Mouse (Mus musculus) embryonic facial prominence, embryonic 14.5 days (tissue): ENCODE results near the gene Txndc2. TPM values are rescaled to one million over a fixed set of nuclear protein-coding genes. Genes with fewer than 3 reads are reported as not detected.

ENCODE experiments used
- ATAC-seq: fragments of 200-750 bp; cut with Nextera tagmentation; 2 replicates; pipeline ENCODE4 v1.8.0; 2017; ENCODE audit warnings: low read depth, moderate number of reproducible peaks, moderate TSS enrichment
- DNase-seq: peaks from one replicate; pipeline ENCODE4 v3.0.0-alpha.2; 2015; ENCODE audit warnings: low spot score
- H3K27ac ChIP-seq: fragments of 300-500 bp; sonication (generic); replicated peaks from 2 replicates; pipeline ENCODE4 v1.5.1; 2014; ENCODE audit warnings: low read depth, mild to moderate bottlenecking, low read length, moderate library complexity
- H3K27me3 ChIP-seq: fragments of 300-500 bp; sonication (generic); replicated peaks from 2 replicates; pipeline ENCODE4 v1.6.1; 2014; ENCODE audit warnings: low read length; ENCODE audit not compliant: control insufficient read depth, insufficient read depth
- H3K36me3 ChIP-seq: fragments of 300-500 bp; sonication (generic); 2 replicates; pipeline ENCODE4 v1.6.1; 2014; ENCODE audit warnings: low read length, mixed read lengths; ENCODE audit not compliant: control insufficient read depth, insufficient read depth
- H3K4me1 ChIP-seq: fragments of 300-500 bp; sonication (generic); 2 replicates; pipeline ENCODE4 v1.6.1; 2014; ENCODE audit warnings: antibody characterized with exemption, low read length; ENCODE audit not compliant: control insufficient read depth, insufficient read depth
- H3K4me2 ChIP-seq: fragments of 300-500 bp; sonication (generic); 2 replicates; pipeline ENCODE4 v1.6.1; 2014; ENCODE audit warnings: low read depth, mild to moderate bottlenecking, low read length, moderate library complexity, mixed read lengths
- H3K4me3 ChIP-seq: fragments of 300-500 bp; sonication (generic); 2 replicates; pipeline ENCODE4 v1.5.1; 2014; ENCODE audit warnings: low read depth, mild to moderate bottlenecking, low read length
- H3K9ac ChIP-seq: fragments of 300-500 bp; sonication (generic); 2 replicates; pipeline ENCODE4 v1.6.1; 2014; ENCODE audit warnings: low read depth, mild to moderate bottlenecking, low read length, moderate library complexity, mixed read lengths
- H3K9me3 ChIP-seq: fragments of 300-500 bp; sonication (generic); 2 replicates; pipeline ENCODE4 v1.6.1; 2016; ENCODE audit warnings: low read length; ENCODE audit not compliant: control insufficient read depth
- WGBS: fragments of 180-500 bp; shearing (Covaris S2); extraction: QIAGEN DNeasy Blood & Tissue Kit; methylation state at CpG from one replicate; pipeline ENCODE4 v1.1.7; 2014; 5-methylcytosine and 5-hydroxymethylcytosine counted together
- polyA plus RNA-seq: library from polyadenylated mRNA; unstranded; fragments of >200 nt; fragmentation: Nextera tagmentation; extraction: Ambion mirVana; gene quantifications from 2 replicates; pipeline ENCODE4 v1.2.1, GENCODE M21; 2014

Txndc2 gene
- polyA plus RNA-seq, 1 experiment from 2014 or later, result not detected

- ATAC-seq (no peak), DNase-seq (no peak)
- 84% methylated on average over 9 of the region's 9 CpGs for WGBS
- H3K4me1 ChIP-seq, result peaks cover 3% of the 10 kb centered on the region
- H3K27ac ChIP-seq, result no peak overlapping the region
- H3K27me3 ChIP-seq, result no peaks in the 10 kb centered on the region
- no peaks in the 10 kb centered on the region for H3K9me3 ChIP-seq
- no peak overlapping the region for H3K4me2 ChIP-seq
- no peak overlapping the region for H3K4me3 ChIP-seq
- no peak overlapping the region for H3K9ac ChIP-seq
- 0 out of 2 replicates have a peak, but pooled peaks cover 4% of the 10 kb centered on the region for H3K36me3 ChIP-seq
Observed at GRCm38 (mm10) chr17:65648371-65649174, 6.6 kb upstream of the Txndc2 start.

DNA sequence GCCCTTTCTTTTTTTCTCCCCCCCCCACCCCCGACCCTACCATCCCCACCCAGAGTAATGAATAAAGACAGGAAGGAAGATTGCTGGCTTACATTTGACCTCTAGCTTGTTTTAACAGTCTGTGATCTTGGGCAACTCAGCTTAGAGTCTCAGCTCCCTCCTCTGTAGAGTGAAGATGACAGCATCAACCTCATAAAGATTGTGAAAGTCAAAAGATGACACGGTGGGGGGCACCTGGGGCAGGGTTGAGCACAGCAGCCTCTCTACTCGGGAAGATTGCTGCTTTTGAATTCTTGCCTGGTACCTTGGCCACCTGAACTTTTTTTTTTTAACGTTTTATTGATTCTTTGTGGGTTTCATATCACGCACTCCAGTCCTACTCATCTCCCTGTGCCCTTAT lies 6.0 kb upstream of the Txndc2 start:
- WGBS, result 54% methylated on average over 5 of the region's 5 CpGs
- Histone ChIP-seq H3K4me2 (no peak overlapping the region), H3K4me3 (no peak overlapping the region), H3K27ac (no peak overlapping the region), H3K9me3 (no peaks in the 10 kb centered on the region), H3K4me1 (peaks cover 9% of the 10 kb centered on the region), H3K9ac (no peak overlapping the region), H3K36me3 (0 out of 2 replicates have a peak, but pooled peaks cover 4% of the 10 kb centered on the region), H3K27me3 (no peaks in the 10 kb centered on the region)
- DNase-seq (no peak), ATAC-seq (no peak)

- ATAC-seq, result no peak
- Histone ChIP-seq H3K9me3 (no peaks in the 10 kb centered on the region), H3K4me2 (no peak overlapping the region), H3K27ac (no peak overlapping the region), H3K27me3 (no peaks in the 10 kb centered on the region), H3K36me3 (no peaks in the 10 kb centered on the region), H3K4me3 (no peak overlapping the region), H3K4me1 (peaks cover 16% of the 10 kb centered on the region), H3K9ac (no peak overlapping the region)
- DNase-seq, result no peak
- 85% methylated on average over 6 of the region's 6 CpGs for WGBS
Observed at GRCm38 (mm10) chr17:65647226-65647625, 5.3 kb upstream of the Txndc2 start.

- Histone ChIP-seq H3K27ac (peak overlapping the region; percentile 74), H3K9ac (no peak overlapping the region), H3K27me3 (no peaks in the 10 kb centered on the region), H3K36me3 (no peaks in the 10 kb centered on the region), H3K4me1 (peaks cover 17% of the 10 kb centered on the region), H3K4me3 (no peak overlapping the region), H3K4me2 (peak overlapping the region; percentile 35), H3K9me3 (no peaks in the 10 kb centered on the region)
- 0 out of 2 replicates have a peak, but pooled peaks have one; percentile 8 for ATAC-seq
- no peak for DNase-seq
- WGBS, result 54% methylated on average over 5 of the region's 5 CpGs
Observed at GRCm38 (mm10) chr17:65643579-65643978, 1.6 kb upstream of the Txndc2 start.

DNA sequence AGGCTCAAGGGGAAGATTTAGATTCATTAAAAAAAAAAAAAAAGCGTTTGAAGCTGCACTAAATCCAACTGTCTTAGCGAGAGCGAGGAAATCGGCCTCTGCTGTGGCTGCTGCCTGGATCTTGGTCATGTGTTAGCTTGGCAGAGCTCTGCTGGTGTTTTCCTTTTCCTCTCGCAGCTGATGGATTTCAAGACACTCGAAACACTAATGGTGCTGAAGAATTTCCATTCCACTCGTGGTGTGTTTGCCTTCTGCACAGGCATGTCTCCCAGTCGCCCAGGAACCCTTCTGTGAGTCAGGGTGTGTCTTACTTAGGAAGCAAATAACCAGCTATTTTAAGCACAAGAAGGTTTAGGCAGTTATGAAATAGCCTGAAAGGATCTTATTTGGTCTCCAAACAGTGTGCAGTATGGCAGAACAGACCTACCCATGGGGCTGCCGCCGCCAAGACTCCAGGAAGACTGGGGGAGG lies 1.1 kb upstream of the Txndc2 start:
- Histone ChIP-seq H3K9ac (no peak overlapping the region), H3K27me3 (no peaks in the 10 kb centered on the region), H3K4me1 (peaks cover 17% of the 10 kb centered on the region), H3K4me3 (no peak overlapping the region), H3K36me3 (no peaks in the 10 kb centered on the region), H3K27ac (peak overlapping the region; percentile 74), H3K9me3 (no peaks in the 10 kb centered on the region), H3K4me2 (peak overlapping the region; percentile 35)
- ATAC-seq, result peak; percentile 56
- DNase-seq, result peak; percentile 72
- WGBS, result 18% methylated on average over 10 of the region's 10 CpGs

DNA sequence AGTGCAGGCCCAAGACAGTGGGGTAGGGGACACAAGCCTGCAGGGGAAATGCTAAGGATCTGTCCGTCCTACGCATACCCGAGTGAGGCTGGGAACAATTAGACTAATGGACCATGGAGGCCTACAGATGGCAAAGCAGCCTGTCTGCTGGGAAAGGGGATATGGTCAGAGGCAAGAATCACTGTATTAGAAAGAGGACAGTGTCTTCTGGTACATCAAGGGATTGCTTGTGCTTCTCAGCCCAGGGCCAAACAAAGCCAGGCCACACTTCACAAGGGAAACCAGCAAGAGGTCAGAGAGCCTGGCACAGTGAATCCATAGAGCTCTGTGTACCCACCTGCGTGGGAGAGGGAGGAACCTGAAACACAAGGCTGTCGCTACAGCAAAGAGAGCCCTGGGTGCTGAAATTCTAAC lies 617 bp upstream of the Txndc2 start:
- DNase-seq, result no peak
- Histone ChIP-seq H3K27me3 (no peaks in the 10 kb centered on the region), H3K4me1 (peaks cover 17% of the 10 kb centered on the region), H3K9ac (0 out of 2 replicates have a peak overlapping the region, but pooled peaks have one; percentile 10), H3K9me3 (no peaks in the 10 kb centered on the region), H3K4me3 (no peak overlapping the region), H3K27ac (peak overlapping the region; percentile 74), H3K4me2 (peak overlapping the region; percentile 35), H3K36me3 (no peaks in the 10 kb centered on the region)
- 24% methylated on average over 5 of the region's 5 CpGs for WGBS
- peak; percentile 44 for ATAC-seq

DNA sequence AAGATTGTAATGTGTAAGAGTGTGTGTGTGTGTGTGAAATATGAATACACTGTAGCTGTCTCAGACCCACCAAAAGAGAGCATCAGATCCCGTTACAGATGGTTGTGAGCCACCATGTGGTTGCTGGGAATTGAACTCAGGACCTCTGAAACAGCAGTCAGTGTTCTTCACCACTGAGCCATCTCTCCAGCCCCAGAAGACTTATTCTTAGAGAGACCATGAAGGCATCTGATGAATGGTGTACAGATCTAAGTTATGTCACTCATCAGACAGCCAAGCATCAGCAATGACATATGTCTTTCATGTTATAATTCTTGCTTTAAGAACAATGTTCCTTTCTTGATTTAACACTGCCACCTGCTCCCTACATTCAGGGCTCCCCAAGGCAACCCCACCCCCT lies 2.8 kb downstream of the Txndc2 start:
- ATAC-seq (no peak), DNase-seq (no peak)
- Histone ChIP-seq H3K27ac (no peak overlapping the region), H3K27me3 (no peaks in the 10 kb centered on the region), H3K9me3 (no peaks in the 10 kb centered on the region), H3K4me2 (no peak overlapping the region), H3K9ac (no peak overlapping the region), H3K4me1 (peaks cover 17% of the 10 kb centered on the region), H3K4me3 (no peak overlapping the region), H3K36me3 (no peaks in the 10 kb centered on the region)
- WGBS, result 83% methylated on average over 1 of the region's 1 CpGs

DNA sequence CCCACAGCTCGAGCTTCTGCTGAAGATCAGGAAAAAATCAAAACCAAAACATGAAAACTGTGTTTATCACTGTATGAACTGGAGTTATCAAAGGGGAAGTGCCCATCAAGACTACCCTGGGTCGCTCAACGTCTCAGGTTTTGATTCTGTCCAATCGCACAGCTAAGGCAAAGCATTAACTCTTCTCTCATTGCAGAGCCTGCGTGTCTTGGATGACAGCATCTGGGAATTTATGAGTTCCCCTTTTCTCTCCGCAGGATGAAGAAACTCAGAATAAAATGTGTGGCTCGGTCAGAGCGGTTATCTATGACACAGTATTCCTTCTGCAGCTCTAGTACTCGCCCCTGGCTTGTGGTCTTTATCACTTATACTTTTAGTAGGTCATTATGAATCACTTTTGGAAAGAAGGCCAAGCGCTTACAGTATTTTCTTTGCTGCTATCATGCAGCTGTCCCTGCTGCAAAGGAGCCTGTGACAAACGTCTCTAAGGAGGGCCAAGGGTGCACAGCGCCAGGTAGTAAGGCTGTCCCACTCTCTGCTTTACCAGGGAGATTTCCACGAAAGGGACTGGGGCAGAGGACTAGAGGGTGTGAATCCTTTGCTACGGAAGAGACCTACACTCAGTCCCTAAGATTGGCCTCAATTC lies 6.1 kb downstream of the Txndc2 start:
- H3K27ac ChIP-seq, result no peak overlapping the region
- no peaks in the 10 kb centered on the region for H3K9me3 ChIP-seq
- no peak for DNase-seq
- no peaks in the 10 kb centered on the region for H3K27me3 ChIP-seq
- no peaks in the 10 kb centered on the region for H3K36me3 ChIP-seq
- no peak for ATAC-seq
- H3K4me3 ChIP-seq, result no peak overlapping the region
- H3K4me2 ChIP-seq, result no peak overlapping the region
- WGBS, result 77% methylated on average over 14 of the region's 14 CpGs
- H3K9ac ChIP-seq, result no peak overlapping the region
- no peaks in the 10 kb centered on the region for H3K4me1 ChIP-seq
